Mouse (Mus musculus) G1E (cell line): ENCODE data around the gene Uspl1.

Experiments
- CTCF ChIP-seq: IDR thresholded peaks from 2 replicates; pipeline ENCODE4 v1.5.1; 2012; ENCODE audit warnings: low read depth, low read length, inconsistent platforms, mixed read lengths
- GATA1 ChIP-seq: IDR thresholded peaks from 2 replicates; pipeline ENCODE4 v1.6.1; 2012; ENCODE audit warnings: borderline replicate concordance, low read length, inconsistent platforms, mixed read lengths
- POLR2AphosphoS5 ChIP-seq: IDR thresholded peaks from 2 replicates; pipeline ENCODE4 v1.6.1; 2012; ENCODE audit warnings: low read depth, low read length, inconsistent platforms; ENCODE audit not compliant: insufficient replicate concordance
- TAL1 ChIP-seq: conservative IDR thresholded peaks from 2 replicates; pipeline ENCODE4 v1.6.1; 2012; ENCODE audit warnings: low read depth, low read length, inconsistent platforms, mixed read lengths

GRCm38 (mm10) chr5:149172246-149172645 is 11.9 kb upstream of the Uspl1 start:
- TF ChIP-seq CTCF (no peak), POLR2AphosphoS5 (no peak), GATA1 (no peak), TAL1 (no peak)
